Mouse (Mus musculus) liver, embryonic 16.5 days (tissue): ENCODE data around the gene Nptx1. TPM values are rescaled to one million over a fixed set of nuclear protein-coding genes. Genes with fewer than 3 reads are reported as not detected.
A peak's percentile ranks its signal among the peaks of the same experiment; 100 is the strongest.

Experiments
- ATAC-seq: fragments of 200-750 bp; cut with Nextera tagmentation; 2 replicates; pipeline ENCODE4 v1.8.0; 2017; ENCODE audit warnings: low read depth, mild to moderate bottlenecking, moderate number of reproducible peaks, moderate library complexity
- H3K27ac ChIP-seq: fragments of 300-500 bp; sonication (generic); 2 replicates; pipeline ENCODE4 v1.5.1; 2014; ENCODE audit warnings: mild to moderate bottlenecking, low read length
- H3K27me3 ChIP-seq: fragments of 300-500 bp; sonication (generic); 2 replicates; pipeline ENCODE4 v1.6.1; 2014; ENCODE audit warnings: low read depth, low read length, mixed read lengths; ENCODE audit not compliant: control insufficient read depth, insufficient read depth
- H3K36me3 ChIP-seq: fragments of 300-500 bp; sonication (generic); 2 replicates; pipeline ENCODE4 v1.6.1; 2014; ENCODE audit warnings: mild to moderate bottlenecking; ENCODE audit not compliant: control insufficient read depth, insufficient read depth
- H3K4me1 ChIP-seq: fragments of 300-500 bp; sonication (generic); 2 replicates; pipeline ENCODE4 v1.6.1; 2014; ENCODE audit warnings: low read depth, low read length, mixed read lengths; ENCODE audit not compliant: control insufficient read depth
- H3K4me2 ChIP-seq: fragments of 300-500 bp; sonication (generic); 2 replicates; pipeline ENCODE4 v1.6.1; 2014; ENCODE audit warnings: low read depth, low read length, mixed read lengths
- H3K4me3 ChIP-seq: fragments of 300-500 bp; sonication (generic); 2 replicates; pipeline ENCODE4 v1.5.1; 2014; ENCODE audit warnings: low read depth, mild to moderate bottlenecking, low read length
- H3K9ac ChIP-seq: fragments of 300-500 bp; sonication (generic); 2 replicates; pipeline ENCODE4 v1.6.1; 2014; ENCODE audit warnings: low read depth, low read length
- H3K9me3 ChIP-seq: fragments of 300-500 bp; sonication (generic); replicated peaks from 2 replicates; pipeline ENCODE4 v1.6.1; 2016; ENCODE audit warnings: low read length; ENCODE audit not compliant: control insufficient read depth
- WGBS: fragments of 180-500 bp; shearing (Covaris S2); extraction: QIAGEN DNeasy Blood & Tissue Kit; methylation state at CpG from one replicate; pipeline ENCODE4 v1.1.7; 2014; ENCODE audit not compliant: insufficient replicate concordance; 5-methylcytosine and 5-hydroxymethylcytosine counted together
- polyA plus RNA-seq: library from polyadenylated mRNA; unstranded; fragments of >200 nt; fragmentation: Nextera tagmentation; extraction: Ambion mirVana; gene quantifications from 2 replicates; pipeline ENCODE4 v1.2.1, GENCODE M21; 2015

Gene Nptx1
- polyA plus RNA-seq, 1 experiment from 2014 or later: 0.02 TPM

GRCm38 (mm10) chr11:119509165-119509776 lies 38.3 kb downstream of the Nptx1 start:
- no peak overlapping the region for H3K4me3 ChIP-seq
- no peak for ATAC-seq

GRCm38 (mm10) chr11:119507772-119508171 lies 39.8 kb downstream of the Nptx1 start:
- no peak overlapping the region for H3K27ac ChIP-seq
- H3K9ac ChIP-seq: no peak overlapping the region
- H3K4me3 ChIP-seq: no peak overlapping the region
- no peak overlapping the region for H3K4me2 ChIP-seq
- no peaks in the 10 kb centered on the region for H3K9me3 ChIP-seq
- WGBS: 76% methylated on average over 8 of the region's 8 CpGs
- ATAC-seq: no peak
- no peaks in the 10 kb centered on the region; the same call in 1 of the 2 replicates for H3K36me3 ChIP-seq
- no peaks in the 10 kb centered on the region for H3K4me1 ChIP-seq
- H3K27me3 ChIP-seq: no peaks in the 10 kb centered on the region

More at GRCm38 (mm10) chr11:119509165-119509776, 38.3 kb downstream of the Nptx1 start:
- Histone ChIP-seq H3K4me2 (no peak overlapping the region), H3K36me3 (no peaks in the 10 kb centered on the region; the same call in 1 of the 2 replicates), H3K4me1 (no peaks in the 10 kb centered on the region), H3K27me3 (peaks cover 2% of the 10 kb centered on the region), H3K9me3 (no peaks in the 10 kb centered on the region), H3K27ac (no peak overlapping the region), H3K9ac (no peak overlapping the region)
- 56% methylated on average over 5 of the region's 5 CpGs for WGBS

GRCm38 (mm10) chr11:119506386-119506785 lies 41.2 kb downstream of the Nptx1 start:
- WGBS: 51% methylated on average over 4 of the region's 4 CpGs
- ATAC-seq: no peak
- Histone ChIP-seq H3K4me3 (no peak overlapping the region), H3K9ac (no peak overlapping the region), H3K27ac (no peak overlapping the region), H3K27me3 (no peaks in the 10 kb centered on the region), H3K36me3 (no peaks in the 10 kb centered on the region; the same call in none of the 2 replicates), H3K4me2 (no peak overlapping the region), H3K9me3 (no peaks in the 10 kb centered on the region), H3K4me1 (no peaks in the 10 kb centered on the region)

- H3K36me3 ChIP-seq: peaks cover 4% of the 10 kb centered on the region
- H3K4me2 ChIP-seq: no peak overlapping the region
These were observed 43.9 kb downstream of the Nptx1 start for GRCm38 (mm10) chr11:119503675-119504074.

GRCm38 (mm10) chr11:119500011-119500410 lies 47.5 kb downstream of the Nptx1 start:
- Histone ChIP-seq H3K9ac (no peak overlapping the region), H3K4me3 (no peak overlapping the region), H3K36me3 (peaks cover 4% of the 10 kb centered on the region; the same call in 1 of the 2 replicates), H3K9me3 (no peaks in the 10 kb centered on the region), H3K27ac (no peak overlapping the region), H3K27me3 (no peaks in the 10 kb centered on the region), H3K4me1 (no peaks in the 10 kb centered on the region), H3K4me2 (no peak overlapping the region)
- WGBS: 69% methylated on average over 2 of the region's 2 CpGs
- ATAC-seq: no peak

More at GRCm38 (mm10) chr11:119503675-119504074, 43.9 kb downstream of the Nptx1 start:
- no peak overlapping the region for H3K9ac ChIP-seq
- peak; percentile 39; the same call in 1 of the 2 replicates for ATAC-seq
- no peak overlapping the region for H3K4me3 ChIP-seq
- no peaks in the 10 kb centered on the region for H3K9me3 ChIP-seq
- no peaks in the 10 kb centered on the region for H3K27me3 ChIP-seq
- no peak overlapping the region for H3K27ac ChIP-seq
- no peaks in the 10 kb centered on the region for H3K4me1 ChIP-seq

GRCm38 (mm10) chr11:119499297-119499696 lies 48.3 kb downstream of the Nptx1 start:
- Histone ChIP-seq H3K4me3 (no peak overlapping the region), H3K4me2 (no peak overlapping the region), H3K27ac (no peak overlapping the region), H3K9me3 (no peaks in the 10 kb centered on the region), H3K9ac (no peak overlapping the region), H3K4me1 (no peaks in the 10 kb centered on the region), H3K36me3 (peaks cover 4% of the 10 kb centered on the region; the same call in 1 of the 2 replicates), H3K27me3 (no peaks in the 10 kb centered on the region)
- ATAC-seq: no peak
- 71% methylated on average over 4 of the region's 4 CpGs for WGBS

- H3K4me3 ChIP-seq: no peak overlapping the region
- no peak overlapping the region for H3K4me2 ChIP-seq
- no peak overlapping the region for H3K9ac ChIP-seq
- H3K27me3 ChIP-seq: no peaks in the 10 kb centered on the region
- peaks cover under 1% of the 10 kb centered on the region for H3K4me1 ChIP-seq
- H3K27ac ChIP-seq: no peak overlapping the region
- no peaks in the 10 kb centered on the region for H3K9me3 ChIP-seq
- H3K36me3 ChIP-seq: 0 out of 2 replicates have a peak, but pooled peaks cover 4% of the 10 kb centered on the region
- 68% methylated on average over 4 of the region's 4 CpGs for WGBS
- no peak for ATAC-seq
These were observed 50.1 kb downstream of the Nptx1 start for GRCm38 (mm10) chr11:119497451-119497850.

- Histone ChIP-seq H3K27me3 (no peaks in the 10 kb centered on the region), H3K4me2 (no peak overlapping the region), H3K9ac (no peak overlapping the region), H3K27ac (no peak overlapping the region), H3K4me3 (no peak overlapping the region), H3K9me3 (no peaks in the 10 kb centered on the region), H3K4me1 (peaks cover 8% of the 10 kb centered on the region), H3K36me3 (0 out of 2 replicates have a peak, but pooled peaks cover 4% of the 10 kb centered on the region)
- 77% methylated on average over 5 of the region's 5 CpGs for WGBS
- ATAC-seq: no peak
These were observed 51.4 kb downstream of the Nptx1 start for GRCm38 (mm10) chr11:119496147-119496546.

- no peak overlapping the region for H3K4me2 ChIP-seq
- no peaks in the 10 kb centered on the region for H3K36me3 ChIP-seq
- no peaks in the 10 kb centered on the region for H3K9me3 ChIP-seq
- WGBS: 73% methylated on average over 4 of the region's 4 CpGs
- no peak for ATAC-seq
- peaks cover 15% of the 10 kb centered on the region for H3K4me1 ChIP-seq
- no peak overlapping the region for H3K4me3 ChIP-seq
- no peak overlapping the region for H3K9ac ChIP-seq
- no peak overlapping the region for H3K27ac ChIP-seq
- H3K27me3 ChIP-seq: no peaks in the 10 kb centered on the region
These were observed 54.0 kb downstream of the Nptx1 start for GRCm38 (mm10) chr11:119493516-119493915.
